Mouse (Mus musculus): ENCODE results near the gene Crlf3.

DNA sequence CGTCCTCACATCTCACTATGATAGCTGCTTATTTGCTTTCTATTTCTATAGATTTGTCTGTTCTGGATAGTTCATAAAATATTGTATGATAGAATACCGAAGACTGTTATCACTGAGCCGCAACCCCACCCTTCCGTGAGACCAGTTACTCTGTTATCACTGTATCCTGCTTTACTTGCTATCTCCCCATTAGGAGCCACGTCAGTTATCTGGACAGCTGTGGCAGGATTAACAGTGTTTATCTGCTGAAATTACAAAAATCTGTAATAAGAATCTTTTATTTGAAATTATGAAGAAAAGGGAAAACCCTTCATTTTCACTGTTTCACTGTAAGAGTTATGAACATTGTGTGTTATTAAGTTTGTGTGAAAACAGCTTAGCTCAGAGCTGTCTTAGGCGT, 20.5 kb upstream of the Crlf3 start:
- TF ChIP-seq POLR2A (IDR thresholded peaks at IDR 0.05; ENCODE audit: low read depth, low read length) (no peak), CTCF (conservative IDR thresholded peaks at IDR 0.05 in 1 of 2, IDR thresholded peaks at IDR 0.05 in 1 of 2; ENCODE audit: low read depth in 2 of 2, low read length in 2 of 2) (no peak), TBP (conservative IDR thresholded peaks at IDR 0.05; ENCODE audit: low read depth, low read length) (no peak)

All from CH12.LX (cell line).